Mouse (Mus musculus): ENCODE results near the gene Zfp668.
"Not testable (repeated sequence)": the region's sequence is repeated elsewhere in the genome, so short reads cannot be mapped to it uniquely, and the experiment has no call there.

Gene Zfp668

DNA sequence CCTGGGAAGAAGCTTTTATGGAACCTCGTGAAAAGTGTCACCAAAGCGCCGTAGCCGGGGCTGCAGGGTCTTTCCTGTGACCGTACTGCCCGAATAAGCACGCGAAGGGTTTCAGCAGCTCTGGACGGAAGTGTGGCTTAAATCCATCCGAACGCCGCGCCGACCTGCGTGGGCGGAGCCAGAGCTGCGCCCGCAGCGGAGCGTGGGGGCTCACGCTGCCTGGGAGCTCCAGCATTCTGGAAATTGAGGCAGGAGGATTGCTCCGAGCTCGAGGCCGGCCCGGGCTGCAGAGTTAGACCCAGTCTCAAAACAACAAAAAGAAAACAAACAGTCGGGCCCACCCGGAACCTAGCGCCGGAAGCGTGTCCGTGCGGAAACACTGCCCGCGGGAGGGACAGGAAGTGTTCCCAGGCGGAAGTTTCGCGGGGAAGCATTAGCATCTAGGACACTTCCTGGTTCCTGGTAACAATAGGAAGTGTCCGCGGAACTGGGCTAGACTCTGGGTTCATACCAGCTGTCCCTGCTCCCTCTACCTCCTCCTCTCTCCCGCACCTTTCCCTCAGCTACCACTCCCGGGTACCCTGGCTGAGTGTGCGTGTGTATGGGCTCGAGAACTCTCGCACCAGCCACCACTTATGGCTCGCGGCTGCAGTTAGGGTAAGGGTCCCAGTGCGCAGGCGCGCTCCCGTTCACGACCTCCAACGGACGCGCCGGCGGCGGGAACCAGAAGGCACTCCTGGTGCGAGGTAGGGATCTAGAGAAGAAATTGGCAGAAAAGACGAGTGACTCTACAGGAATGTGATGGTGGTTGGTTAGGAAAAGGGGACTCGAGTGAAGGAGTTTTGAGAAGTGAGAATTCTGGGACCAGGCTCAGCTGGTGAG, at the start of gene Zfp668:
Gene Zfp668, minus strand, starts transcription at position 362 of the 882 bp plus-strand sequence.
- DNase-seq (ENCODE audit: low spot score): peak; percentile 93

DNA sequence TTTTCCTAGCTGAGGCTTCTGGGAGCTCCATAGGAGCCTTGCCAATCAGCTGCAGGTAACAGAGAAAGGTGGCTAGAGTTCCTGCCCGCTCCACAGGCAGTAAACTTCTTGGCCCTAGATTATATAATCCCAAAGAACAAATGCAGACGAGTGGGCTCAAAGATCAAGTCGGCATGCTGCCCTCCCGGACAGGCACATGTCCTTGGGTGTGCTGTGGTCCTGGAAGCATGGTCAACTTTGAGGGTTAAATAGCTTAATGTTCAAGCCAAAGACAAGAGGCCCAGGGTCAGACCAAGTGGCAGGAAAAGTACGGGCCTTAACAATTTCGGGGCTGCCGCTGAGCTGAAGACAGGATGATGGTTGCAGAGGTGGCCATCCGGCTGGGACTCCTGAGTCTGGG, 49.4 kb upstream of the Zfp668 start:
- DNase-seq (ENCODE audit: low spot score): no peak

- no peak for DNase-seq (ENCODE audit: low spot score)
These were observed 48.6 kb upstream of the Zfp668 start for GRCm38 (mm10) chr7:127925252-127925651.

DNA sequence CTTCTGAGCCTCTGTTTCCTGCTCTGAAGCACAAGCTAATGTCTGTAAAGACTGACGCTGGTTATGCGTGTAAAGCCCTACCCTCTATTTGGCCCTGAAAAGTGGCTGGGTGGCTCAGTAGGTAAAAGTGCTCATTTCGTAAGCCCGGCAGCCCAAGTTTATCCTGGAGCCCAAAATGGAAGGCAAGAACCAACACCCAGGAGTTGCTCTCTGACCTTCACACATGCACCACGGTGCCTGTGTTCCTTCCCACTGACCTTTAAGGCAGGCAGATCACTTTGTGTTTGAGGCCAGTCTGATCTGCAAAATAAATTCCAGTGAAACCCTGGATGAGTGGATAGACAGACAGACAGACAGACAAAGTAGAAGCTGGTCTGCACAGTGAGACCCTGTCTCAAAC, 47.1 kb upstream of the Zfp668 start:
- no peak for DNase-seq (ENCODE audit: low spot score)

GRCm38 (mm10) chr7:127922451-127923275, 46.0 kb upstream of the Zfp668 start:
- peak; percentile 45 for DNase-seq (ENCODE audit: low spot score)

- DNase-seq (ENCODE audit: low spot score): no peak
These were observed 44.9 kb upstream of the Zfp668 start for GRCm38 (mm10) chr7:127921516-127921915.

DNA sequence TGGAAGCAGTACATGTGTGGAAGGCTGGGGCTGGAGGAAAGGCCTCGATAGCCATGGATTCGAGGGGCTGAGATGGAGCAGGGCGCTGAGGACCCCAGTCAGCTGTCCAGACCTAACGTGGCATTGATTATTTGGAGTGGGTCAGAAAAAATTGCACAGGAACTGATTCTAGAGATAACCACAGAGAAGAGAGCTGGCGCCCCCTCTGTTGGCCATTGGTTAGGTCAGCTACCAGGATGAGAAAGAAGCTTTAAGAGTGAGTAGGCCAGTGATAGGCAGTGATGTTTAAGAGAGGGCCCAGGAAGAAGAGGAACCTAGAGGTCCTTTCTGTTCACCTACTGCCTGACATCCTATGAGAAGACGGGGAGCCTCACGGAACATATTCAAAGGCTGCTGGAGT, 42.7 kb upstream of the Zfp668 start:
- no peak for DNase-seq (ENCODE audit: low spot score)

DNA sequence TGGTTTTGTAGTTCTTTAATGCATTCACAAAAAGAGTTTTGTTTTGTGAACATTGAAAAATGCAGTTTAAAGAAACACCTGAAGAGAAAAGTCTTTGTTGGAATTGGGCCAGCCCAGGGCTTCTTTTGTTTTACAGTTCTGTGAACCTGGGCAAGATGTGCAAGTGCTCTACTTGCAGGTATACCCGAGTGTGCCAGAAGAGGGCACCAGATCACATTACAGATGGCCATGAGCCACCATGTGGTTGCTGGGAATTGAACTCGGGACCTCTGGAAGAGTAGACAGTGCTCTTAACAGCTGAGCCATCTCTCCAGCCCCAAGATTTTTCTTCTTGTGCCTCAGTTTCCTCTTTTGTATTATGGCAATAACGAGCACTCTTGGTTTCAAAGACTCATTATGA, 41.6 kb upstream of the Zfp668 start:
- DNase-seq (ENCODE audit: low spot score): no peak

- DNase-seq (ENCODE audit: low spot score): no peak
These were observed 38.7 kb upstream of the Zfp668 start for GRCm38 (mm10) chr7:127915293-127915692.

DNA sequence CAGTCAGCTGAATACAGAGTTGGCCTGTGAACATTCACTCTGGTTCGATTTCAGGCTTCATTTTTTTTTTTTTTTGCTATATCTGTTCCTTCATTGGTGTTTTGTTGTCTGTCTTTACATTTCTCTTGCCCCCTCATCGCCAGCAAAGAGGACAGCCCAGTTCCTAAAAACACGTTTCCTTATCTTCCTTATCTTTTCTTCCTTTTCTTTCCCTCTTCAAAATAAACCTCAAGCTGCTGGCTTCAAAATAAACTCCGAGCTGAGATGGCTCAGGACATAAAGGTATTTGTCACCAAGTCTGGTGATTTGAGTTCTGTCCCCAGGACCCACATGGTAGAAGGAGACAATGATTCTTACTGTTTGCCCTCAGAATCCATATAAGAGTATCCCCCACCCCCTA, 36.3 kb upstream of the Zfp668 start:
- no peak for DNase-seq (ENCODE audit: low spot score)

GRCm38 (mm10) chr7:127912190-127912871, 35.7 kb upstream of the Zfp668 start, which contains the start of gene Kat8:
Kat8 (plus strand) TSS chr7:127912516.
- peak; percentile 96 for DNase-seq (ENCODE audit: low spot score)

DNA sequence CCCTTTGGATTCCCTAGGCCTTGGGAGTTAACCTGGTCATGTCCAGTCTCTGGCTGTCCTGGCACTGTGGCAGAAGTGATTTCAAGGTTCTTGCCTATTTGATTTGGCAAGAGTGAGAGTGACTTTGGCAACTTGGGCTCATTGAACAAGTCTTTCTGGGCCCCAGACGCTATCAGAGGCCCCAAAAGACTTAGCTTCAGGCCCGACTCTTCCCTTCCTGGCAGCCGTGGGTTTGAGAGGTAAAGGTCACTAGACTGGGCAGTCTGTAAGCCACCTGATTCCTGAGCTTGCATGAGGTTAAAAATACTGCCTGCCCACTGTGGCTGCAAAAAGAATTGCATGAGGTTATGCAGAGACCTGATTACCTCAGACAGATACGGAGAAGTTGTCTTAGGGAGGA, 32.0 kb upstream of the Zfp668 start:
- peak; percentile 22 for DNase-seq (ENCODE audit: low spot score)

- DNase-seq (ENCODE audit: low spot score): no peak
These were observed 31.3 kb upstream of the Zfp668 start for GRCm38 (mm10) chr7:127907939-127908338.

DNA sequence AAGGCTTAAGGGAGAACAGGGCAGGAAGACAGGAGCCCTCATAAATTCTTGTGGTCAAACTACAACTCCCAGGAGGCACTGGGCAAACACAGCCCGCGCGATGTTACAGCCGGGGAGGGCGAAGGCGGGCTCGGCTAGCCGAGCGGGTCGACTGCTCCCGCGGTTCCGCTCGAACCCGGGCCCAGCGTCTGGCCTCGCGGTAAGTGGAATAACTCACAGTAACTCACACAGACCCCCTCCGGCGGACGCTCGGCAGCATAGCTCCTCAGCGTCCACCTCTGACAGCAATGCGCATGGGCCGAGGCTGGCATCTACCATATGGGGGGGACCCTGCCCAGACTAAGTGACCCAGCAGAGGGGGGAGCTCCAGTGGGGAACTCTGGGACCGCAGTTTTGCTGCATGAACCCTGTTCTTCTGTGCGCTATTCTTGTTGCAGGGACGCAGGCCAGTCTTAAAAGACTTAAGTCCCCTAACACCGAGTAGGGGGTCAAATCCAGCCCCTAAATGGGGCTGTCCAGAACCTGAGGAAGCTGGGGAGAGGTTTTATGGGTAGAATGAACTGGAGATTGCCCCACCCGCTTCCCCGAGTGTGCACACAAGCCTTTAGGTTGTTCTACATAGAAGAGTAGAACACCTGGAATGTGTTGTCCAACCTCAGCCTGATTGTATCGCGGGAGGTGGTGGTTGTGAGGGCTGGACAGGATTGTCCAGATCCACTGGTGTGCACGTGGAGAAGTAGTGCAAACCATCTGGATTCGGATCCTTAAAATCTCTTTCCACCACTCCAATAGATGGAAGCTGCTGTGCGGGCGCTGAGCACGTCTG, 27.6 kb upstream of the Zfp668 start, which contains the start of gene Bckdk:
Gene Bckdk, plus strand, starts transcription at position 112 of the 826 bp plus-strand sequence.
- DNase-seq (ENCODE audit: low spot score): peak; percentile 85

GRCm38 (mm10) chr7:127901772-127902171, 25.1 kb upstream of the Zfp668 start:
- DNase-seq (ENCODE audit: low spot score): no peak

DNA sequence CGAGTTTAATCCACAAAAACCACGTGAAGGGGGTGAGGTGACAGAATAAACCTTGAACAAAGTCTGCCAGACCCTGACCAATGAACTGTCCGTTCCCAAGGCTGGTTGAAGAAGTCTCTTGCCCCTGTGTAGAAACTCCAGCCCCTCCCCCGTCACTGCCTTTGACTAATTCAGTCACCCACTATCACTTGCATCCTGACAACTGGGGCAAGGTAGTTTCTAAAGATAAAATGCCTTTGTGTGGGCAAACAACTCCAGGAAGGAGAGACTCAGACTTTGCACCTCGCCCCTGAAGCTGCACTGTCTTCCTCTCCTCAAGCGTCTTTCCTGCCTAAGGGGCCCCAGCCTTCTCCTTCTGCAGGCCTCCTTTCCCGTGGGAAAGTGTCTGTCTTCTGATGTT, 23.4 kb upstream of the Zfp668 start:
- peak; percentile 90 for DNase-seq (ENCODE audit: low spot score)

DNA sequence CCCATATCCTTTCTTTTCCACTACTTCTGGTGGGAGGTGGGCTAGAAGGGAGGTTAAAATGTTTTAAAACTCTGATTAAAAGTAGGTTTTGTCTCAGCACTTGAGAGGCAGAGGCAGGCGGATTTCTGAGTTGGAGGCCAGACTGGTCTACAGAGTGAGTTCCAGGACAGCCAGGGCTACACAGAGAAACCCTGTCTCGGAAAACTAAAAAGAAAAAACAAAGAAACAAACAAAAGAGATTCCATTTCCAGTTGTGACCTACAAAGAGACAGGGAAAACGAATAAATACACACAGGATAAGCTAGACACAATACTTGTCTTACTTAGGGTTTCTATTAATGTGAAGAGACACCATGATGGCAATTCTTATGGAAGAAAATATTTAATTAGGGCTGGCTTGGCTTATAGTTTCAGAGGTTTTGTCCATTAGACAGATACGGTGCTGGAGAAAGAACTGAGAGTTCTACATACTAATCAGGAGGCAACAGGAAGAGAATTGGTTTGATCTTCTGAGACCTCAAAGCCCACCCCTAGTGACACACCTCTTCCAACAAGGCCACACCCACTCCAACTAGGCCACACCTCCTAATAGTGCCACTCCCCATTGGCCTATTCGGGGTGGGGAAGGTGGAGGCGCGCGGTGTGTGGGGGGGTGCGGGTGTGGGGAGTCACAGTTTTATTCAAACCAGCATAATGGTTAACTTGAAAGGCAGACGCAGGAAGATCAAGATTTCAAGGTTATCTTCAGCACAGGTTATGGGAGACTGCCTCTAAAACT, 21.7 kb upstream of the Zfp668 start:
- peak; percentile 75 for DNase-seq (ENCODE audit: low spot score)

- no peak for DNase-seq (ENCODE audit: low spot score)
These were observed 20.9 kb upstream of the Zfp668 start for GRCm38 (mm10) chr7:127897542-127897941.

DNA sequence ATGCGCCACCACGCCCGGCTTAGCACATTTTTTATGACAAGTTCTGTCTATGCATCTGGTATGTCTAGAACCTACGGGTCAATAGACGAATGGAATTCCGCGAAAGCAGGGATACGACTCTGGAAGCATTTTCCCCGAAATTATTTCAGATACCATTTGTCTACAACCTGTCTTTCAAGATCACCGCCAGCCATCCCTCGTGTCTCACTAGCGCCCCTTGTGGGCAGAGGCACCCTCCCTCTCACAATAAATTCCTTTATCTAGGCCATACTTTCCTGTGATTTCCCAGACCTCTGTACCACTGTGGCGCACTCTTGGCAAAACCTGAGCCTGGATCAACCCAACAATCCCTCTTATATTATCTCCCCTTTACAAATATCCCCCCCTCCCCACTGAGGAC, 19.8 kb upstream of the Zfp668 start:
- no peak for DNase-seq (ENCODE audit: low spot score)

- DNase-seq (ENCODE audit: low spot score): not testable (repeated sequence)
These were observed 19.3 kb upstream of the Zfp668 start for GRCm38 (mm10) chr7:127895891-127896290.

GRCm38 (mm10) chr7:127895442-127895841, 18.8 kb upstream of the Zfp668 start, which contains the start of the genes Gm21974 and Vkorc1:
Gm21974 (minus strand) TSS chr7:127895454.
Vkorc1 (minus strand) TSS chr7:127895617.
- peak; percentile 97 for DNase-seq (ENCODE audit: low spot score)

All from yolk sac, embryonic 10.5 days (tissue).